Mouse (Mus musculus): Measurements from ENCODE around the gene Cct5. TPM values are rescaled to one million over a fixed set of nuclear protein-coding genes. Genes with fewer than 3 reads are reported as not detected.

Gene Cct5
- polyA plus RNA-seq, 3 experiments from 2014 or later, result 381 to 446 (median 430) TPM

DNA sequence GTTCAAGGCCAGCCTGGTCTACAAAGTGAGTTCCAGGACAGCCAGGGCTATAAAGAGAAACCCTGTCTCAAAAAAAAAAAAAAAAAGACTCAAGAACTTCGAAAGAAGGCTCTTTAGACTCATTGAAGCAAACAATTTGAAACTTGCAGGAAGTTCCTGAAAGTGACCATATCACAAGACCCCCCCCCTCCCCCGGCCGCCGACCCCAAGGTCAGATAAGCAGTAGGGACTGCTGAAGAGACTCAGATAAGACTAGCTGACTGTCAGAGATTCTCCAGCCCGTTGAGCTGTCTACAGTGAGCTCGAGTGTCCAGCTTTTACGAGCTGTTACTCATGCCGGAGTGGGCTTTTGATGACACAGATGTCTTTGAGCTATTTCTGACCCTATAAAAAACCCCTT, 38.8 kb downstream of the Cct5 start:
- ATAC-seq, result no peak

GRCm38 (mm10) chr15:31561976-31562375, 39.6 kb downstream of the Cct5 start:
- no peak for ATAC-seq

GRCm38 (mm10) chr15:31561390-31561789, 40.2 kb downstream of the Cct5 start:
- ATAC-seq, result no peak

DNA sequence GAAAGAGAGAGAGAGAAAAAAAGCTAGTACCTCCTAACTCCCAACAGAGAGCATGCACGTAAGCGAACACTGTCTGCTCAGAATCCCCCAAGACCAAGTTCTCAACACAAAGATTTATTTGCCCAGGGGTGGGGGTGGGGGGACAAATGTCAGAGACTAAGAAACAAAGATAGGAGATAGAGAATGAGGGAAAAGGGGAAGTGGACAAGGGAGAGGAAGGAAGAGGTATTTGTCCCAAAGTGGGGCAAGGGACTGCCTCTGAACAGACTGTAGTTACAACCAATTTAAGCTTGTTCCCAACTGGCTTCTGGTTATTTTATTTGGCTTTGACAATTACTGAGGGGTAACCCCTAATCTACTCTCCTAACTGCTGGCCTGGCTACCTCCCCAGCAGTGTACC, 46.7 kb downstream of the Cct5 start:
- no peak for ATAC-seq

DNA sequence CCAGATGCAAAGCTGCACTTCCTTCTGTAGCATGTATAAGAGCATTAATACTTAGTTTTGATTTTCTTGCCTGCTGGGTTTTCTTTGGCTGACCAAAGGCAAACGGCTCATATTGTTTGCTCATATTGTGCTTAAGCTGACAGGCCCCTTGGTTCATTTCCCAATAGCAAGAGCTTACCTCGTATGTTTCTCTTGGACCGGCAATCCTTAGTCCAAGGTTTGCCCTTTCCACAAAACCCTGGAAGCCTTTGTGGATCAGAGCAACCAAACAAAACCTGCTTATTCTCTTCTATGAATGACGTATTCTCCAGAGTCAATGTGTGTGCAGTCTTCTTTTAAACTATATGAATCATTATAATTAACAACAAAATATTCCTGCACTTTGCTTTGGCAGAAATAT, 51.2 kb downstream of the Cct5 start:
- no peak for ATAC-seq

- no peak for ATAC-seq
Measured at GRCm38 (mm10) chr15:31547421-31547820, 54.2 kb downstream of the Cct5 start.

GRCm38 (mm10) chr15:31546291-31546690, 55.3 kb downstream of the Cct5 start:
- no peak for ATAC-seq

GRCm38 (mm10) chr15:31545058-31545457, 56.5 kb downstream of the Cct5 start:
- ATAC-seq, result no peak

- no peak for ATAC-seq
Measured at GRCm38 (mm10) chr15:31543246-31543645, 58.4 kb downstream of the Cct5 start.

DNA sequence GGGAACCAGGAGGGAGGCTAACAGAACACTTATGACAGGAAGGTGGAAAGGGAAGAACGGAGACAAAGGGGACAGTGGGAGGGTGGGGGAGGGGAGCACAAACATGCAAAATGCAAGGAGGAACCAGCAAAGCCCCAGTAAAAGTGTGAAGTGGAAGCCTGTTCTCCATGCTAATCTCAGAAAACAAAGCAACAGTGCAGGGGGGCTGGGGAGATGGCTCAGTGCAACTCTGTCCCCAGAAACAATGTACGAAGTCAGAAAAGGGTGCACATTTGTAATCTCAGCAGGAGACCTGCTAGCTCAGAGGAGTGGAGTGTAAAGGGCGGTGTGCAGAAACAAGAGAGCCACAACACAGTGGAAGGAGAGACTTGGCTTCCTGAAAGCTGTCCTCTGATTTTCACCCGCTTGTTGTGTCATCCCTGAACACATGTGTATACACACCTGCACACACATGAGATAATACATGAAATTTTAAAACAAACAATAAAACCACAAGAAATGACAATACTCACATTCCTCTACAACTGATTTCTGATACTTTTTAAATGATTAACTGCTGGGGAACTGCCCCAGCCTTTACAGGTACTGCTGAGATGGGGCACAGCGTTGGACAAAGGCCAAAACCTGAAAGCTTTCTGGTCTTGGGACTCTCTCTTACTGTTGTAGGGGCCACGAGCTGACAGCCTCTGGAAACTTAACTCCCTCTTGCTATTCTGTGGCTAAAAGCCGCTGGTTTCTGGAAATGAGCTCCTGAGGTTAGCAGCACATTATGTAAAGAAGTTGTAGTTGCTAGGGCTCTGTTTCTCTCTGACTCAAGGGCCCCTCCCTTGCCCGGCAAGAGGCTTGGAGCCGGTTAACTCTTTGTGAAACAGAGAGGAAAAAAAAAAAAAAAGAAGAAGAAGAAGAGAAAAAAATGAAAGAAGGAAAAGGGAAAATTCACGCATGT, 59.3 kb downstream of the Cct5 start:
- ATAC-seq, result no peak

Other genes with a start within 250 kb of the Cct5 start
- not detected for gene Ankrd33b, start 234.1 kb downstream of the Cct5 start, polyA plus RNA-seq (2017; shearing (Covaris generic))
- 1 to 10 TPM in 1 of 3 experiments, not detected in 2; 1.0 TPM for gene Ropn1l, start 148.1 kb downstream of the Cct5 start, polyA plus RNA-seq (2017; shearing (Covaris generic))
- gene March6, start 70.8 kb downstream of the Cct5 start, polyA plus RNA-seq (2017; shearing (Covaris generic)), result 10 to 100 TPM; 21.4 to 25.1 (median 22.7) TPM
- gene Cmbl, start 36.4 kb downstream of the Cct5 start, polyA plus RNA-seq (2017; shearing (Covaris generic)), result not detected
- 10 to 100 TPM; 22.1 to 28.3 (median 25.9) TPM for gene Fam173b, start within 50 bp of the Cct5 start, polyA plus RNA-seq (2017; shearing (Covaris generic))